Mouse (Mus musculus) hematopoietic stem cell, adult 5-6 weeks (primary cell): ENCODE measurements around the gene Olfr1367. TPM values are rescaled to one million over a fixed set of nuclear protein-coding genes. Genes with fewer than 3 reads are reported as not detected.
A peak's percentile ranks its signal among the peaks of the same experiment; 100 is the strongest.

Experiments used
- ATAC-seq, 2 experiments: fragments of 125-278 bp in 1 of 2; replicated peaks in 1 of 2; 2 replicates each; pipeline ENCODE4 v1.8.0; 2016 to 2017; ENCODE audit warnings: inconsistent platforms in 2 of 2, mild to moderate bottlenecking in 2 of 2, moderate number of reproducible peaks in 2 of 2, low read depth in 1 of 2, moderate TSS enrichment in 1 of 2; ENCODE audit not compliant: low FRiP score in 2 of 2, poor library complexity in 2 of 2, severe bottlenecking in 2 of 2, insufficient read depth in 1 of 2, low TSS enrichment in 1 of 2
- total RNA-seq: library from RNA; stranded (forward); fragments of 172-1452, 232-1000 nt; gene quantifications from 2 replicates; pipeline ENCODE4 v1.2.3, GENCODE M21; 2017

Olfr1367 gene
- total RNA-seq, 1 experiment from 2014 or later: not detected

DNA sequence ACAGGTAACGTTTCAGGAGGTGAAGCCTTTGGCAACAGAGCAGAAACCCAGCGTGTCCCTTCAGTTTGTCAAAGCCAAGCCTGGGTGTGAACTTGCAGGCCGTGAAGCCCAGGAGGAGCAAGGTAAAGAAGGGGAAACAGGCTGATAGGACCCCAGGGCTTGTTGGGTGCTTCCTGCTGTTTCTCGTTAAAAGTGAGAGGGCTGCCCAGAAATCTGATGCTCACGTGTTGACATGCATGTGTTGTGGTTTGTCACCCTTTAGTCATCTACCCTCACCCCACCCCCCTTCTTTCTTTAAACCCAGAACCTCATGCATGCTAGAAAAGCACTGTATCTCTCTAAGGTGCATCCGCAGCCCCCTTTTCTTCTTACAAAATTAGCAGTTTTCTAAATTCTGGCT, 19.9 kb downstream of the Olfr1367 start:
- ATAC-seq: no peak

DNA sequence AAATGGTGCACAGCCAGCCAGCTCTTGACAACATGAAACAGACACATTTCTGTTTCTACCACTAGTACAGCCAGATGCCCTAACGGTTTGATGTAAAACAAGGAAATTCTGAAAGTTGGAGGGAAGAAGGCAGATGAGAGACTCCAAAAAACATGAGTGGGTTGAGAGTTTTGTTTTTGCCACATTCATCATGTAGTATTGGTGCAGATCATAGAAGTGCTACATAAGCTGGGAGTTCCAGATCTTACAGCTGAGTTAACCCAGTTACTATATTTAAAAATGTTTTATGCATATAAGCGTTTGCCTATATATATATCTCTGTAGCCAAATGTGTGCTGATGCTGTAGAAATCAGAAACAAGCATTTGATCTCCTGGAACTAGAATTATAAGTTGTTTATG, 26.0 kb downstream of the Olfr1367 start:
- no peak for ATAC-seq

DNA sequence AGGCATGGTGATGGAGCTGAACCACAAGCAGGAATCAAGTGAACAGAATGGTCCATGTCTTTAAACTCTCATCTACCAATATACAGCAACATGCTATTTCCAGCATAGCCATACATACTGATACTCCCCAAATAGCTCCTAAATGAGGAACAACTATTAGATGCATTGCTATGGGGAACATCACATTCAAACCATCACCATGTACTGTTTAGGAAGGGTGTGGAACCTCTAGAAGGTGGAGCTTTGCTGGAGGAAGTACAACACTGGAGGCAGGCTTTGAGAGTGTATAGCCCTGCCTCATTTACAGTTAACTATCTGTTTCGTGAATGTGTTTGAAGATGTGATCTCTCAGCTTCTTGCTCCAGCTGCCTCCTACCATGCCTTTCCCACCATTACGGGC, 31.1 kb downstream of the Olfr1367 start:
- ATAC-seq: no peak

DNA sequence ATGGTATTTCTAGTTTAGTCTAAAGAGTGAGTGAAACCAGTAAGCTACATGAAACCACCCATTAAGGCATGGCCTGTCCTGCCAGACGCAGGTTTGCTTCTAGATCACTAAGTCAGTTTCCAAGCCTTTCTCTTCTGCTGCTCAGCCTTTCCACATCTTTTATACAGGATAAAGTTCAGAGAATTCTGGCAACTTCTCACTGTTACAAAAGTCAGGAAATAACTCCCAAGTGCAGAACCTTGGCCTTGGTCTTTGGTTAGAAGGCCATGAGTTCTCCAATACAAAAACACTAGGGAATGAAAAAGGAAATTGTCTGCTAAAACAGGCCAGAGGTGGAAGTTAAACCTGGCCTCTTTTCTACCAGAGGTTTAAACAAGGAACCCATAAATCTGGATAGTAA, 48.5 kb downstream of the Olfr1367 start:
- no peak for ATAC-seq

DNA sequence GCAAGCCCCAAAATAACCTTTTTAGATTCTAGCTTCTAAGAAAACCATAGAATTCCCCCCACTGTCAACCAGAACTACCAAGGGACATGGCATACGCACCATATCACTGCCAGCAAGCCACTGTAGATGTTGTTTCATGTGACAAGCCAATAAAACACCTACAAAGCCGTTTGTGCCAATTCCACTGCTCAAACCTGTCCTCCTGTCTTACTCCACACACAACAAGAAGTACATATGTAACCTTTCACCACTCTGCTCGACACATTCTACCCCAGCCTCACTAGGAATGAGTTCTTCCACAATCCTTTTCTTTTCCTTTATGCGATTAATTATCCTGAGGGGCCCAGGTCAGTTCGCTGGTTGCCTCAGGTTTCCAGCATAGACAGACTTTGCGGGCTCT, 48.9 kb downstream of the Olfr1367 start:
- ATAC-seq: no peak

DNA sequence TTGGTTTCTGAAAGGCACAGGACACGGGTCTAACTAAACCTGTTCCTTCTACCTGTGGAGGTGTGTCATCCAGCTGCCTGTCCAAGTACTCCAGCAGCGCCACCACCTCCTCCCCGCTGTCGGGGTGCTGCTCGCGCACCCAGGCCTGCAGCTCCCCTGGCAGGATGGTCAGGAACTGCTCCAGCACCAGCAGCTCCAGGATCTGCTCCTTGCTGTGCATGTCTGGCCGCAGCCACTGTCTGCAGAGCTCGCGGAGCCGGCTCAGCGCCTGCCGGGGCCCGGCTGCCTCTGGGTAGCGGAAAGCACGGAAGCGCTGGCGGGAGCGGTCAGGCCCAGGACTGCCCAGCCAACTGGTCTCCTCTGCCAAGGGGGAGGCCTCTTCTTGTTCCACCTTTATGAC, 49.3 kb downstream of the Olfr1367 start:
- 0 out of 4 replicates have a peak, but pooled peaks of 1 of the 2 experiments have one; percentile 42 for ATAC-seq

DNA sequence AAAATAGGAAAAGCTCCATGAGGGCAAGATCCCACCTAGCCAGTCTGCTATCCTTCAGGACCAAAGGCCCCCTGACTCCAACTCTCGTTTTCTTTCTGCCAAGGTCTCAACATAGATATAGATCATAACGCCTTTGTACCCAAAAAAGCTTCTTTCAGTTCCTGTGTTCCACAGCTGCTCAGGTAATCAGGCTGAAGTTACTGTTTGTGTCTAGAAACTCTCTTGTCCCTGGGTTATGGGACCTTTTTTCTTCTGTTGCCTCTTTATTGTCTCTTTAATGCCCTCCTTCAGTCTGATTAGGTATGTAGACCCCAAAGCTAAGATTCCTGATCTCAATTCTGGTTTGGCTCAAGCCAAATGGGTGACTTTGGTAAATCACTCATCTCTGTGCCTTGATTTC, 50.8 kb downstream of the Olfr1367 start:
- no peak for ATAC-seq

Other genes starting within 250 kb of the Olfr1367 start
- 0.06 TPM in 1 of 2 replicates, not detected in the other for gene Olfr1369-ps1, start 235.4 kb upstream of the Olfr1367 start, total RNA-seq
- gene Olfr263, start 217.3 kb upstream of the Olfr1367 start, total RNA-seq: not detected in 2 replicates
- gene Olfr1368, start 201.0 kb upstream of the Olfr1367 start, total RNA-seq: not detected in 2 replicates
- gene Trim27, start 167.5 kb upstream of the Olfr1367 start, total RNA-seq: 150 and 162 TPM in 2 replicates
- gene Gpx5, start 54.2 kb upstream of the Olfr1367 start, total RNA-seq: not detected in 2 replicates
- not detected in 2 replicates for gene Gpx6, start 34.8 kb upstream of the Olfr1367 start, total RNA-seq
- 10.2 and 12.5 TPM in 2 replicates for gene Zscan12, start 15.9 kb downstream of the Olfr1367 start, total RNA-seq
- 41.1 and 49.8 TPM in 2 replicates for gene Zkscan3, start 55.8 kb downstream of the Olfr1367 start, total RNA-seq
- 0.88 and 2.2 TPM in 2 replicates for gene Pgbd1, start 94.1 kb downstream of the Olfr1367 start, total RNA-seq
- 38.0 and 39.3 TPM in 2 replicates for gene Zscan26, start 106.8 kb downstream of the Olfr1367 start, total RNA-seq
- 1.7 TPM in 1 of 2 replicates, not detected in the other for gene Nkapl, start 121.6 kb downstream of the Olfr1367 start, total RNA-seq
- gene Zkscan4, start 132.0 kb downstream of the Olfr1367 start, total RNA-seq: 1.4 and 1.6 TPM in 2 replicates
- gene Gm10065, start 132.5 kb downstream of the Olfr1367 start, total RNA-seq: not detected in 2 replicates
- gene AK157302, start 148.3 kb downstream of the Olfr1367 start, total RNA-seq: 0.19 and 0.25 TPM in 2 replicates
- 2.6 and 6.6 TPM in 2 replicates for gene Gm11273, start 154.5 kb downstream of the Olfr1367 start, total RNA-seq
- 18.2 and 21.3 TPM in 2 replicates for gene Zkscan8, start 184.2 kb downstream of the Olfr1367 start, total RNA-seq
- gene Olfr1366, start 195.9 kb downstream of the Olfr1367 start, total RNA-seq: not detected in 2 replicates
- gene Olfr1535, start 213.0 kb downstream of the Olfr1367 start, total RNA-seq: not detected in 2 replicates
- not detected in 2 replicates for gene Olfr1364, start 234.8 kb downstream of the Olfr1367 start, total RNA-seq